Mouse (Mus musculus) gastrocnemius, adult 18-20 months (tissue): ENCODE data around the gene Cetn3. TPM values are rescaled to one million over a fixed set of nuclear protein-coding genes. Genes with fewer than 3 reads are reported as not detected.

Experiments used
- DNase-seq: peaks from one replicate; pipeline ENCODE4 v3.0.0; 2021; ENCODE audit warnings: low spot score
- total RNA-seq, 2 experiments: library from RNA; stranded (reverse); gene quantifications; 2 replicates each; pipeline ENCODE4 v1.2.3; 2021

The Cetn3 gene
- total RNA-seq, 2 experiments from 2014 or later: 21.6 to 26.3 TPM

DNA sequence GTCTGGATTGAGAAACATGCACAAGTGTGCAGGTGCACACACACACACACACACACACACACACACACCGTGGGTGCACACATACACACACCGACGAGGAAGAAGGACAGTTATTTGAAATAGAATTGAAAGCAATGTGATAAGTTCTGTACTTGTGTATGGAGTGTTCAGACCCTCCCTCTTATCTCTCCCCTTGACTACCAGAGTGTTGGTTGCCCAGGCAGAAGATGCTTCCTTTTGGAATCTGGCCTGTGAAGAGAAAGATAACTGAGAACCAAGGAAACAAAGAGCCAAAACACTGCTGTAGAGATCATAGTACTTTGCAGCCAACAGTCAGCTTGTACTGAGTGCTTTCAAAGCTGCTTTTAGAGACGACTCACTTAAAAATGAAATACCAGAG lies 20.8 kb downstream of the Cetn3 start:
- DNase-seq: no peak

DNA sequence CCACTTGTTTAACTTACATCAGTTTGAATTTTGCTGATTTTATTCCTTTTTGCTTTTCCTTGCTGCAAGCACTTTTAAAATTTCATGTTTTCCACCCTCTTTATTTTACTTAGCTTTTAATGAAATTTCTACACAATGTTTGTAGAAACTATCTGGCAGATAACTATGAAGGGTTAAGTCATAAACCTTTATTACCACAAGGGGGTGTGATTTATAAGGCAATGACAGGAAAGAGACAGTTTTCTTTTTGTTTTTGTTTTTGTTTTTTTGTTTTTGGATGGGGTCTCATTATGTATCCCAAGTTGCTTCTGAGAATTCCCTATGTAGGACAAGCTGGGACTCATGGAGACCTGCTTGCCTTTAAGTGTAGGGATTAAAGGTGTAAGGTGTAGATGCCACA lies 39.9 kb downstream of the Cetn3 start:
- no peak for DNase-seq

- DNase-seq: no peak
These were observed 41.9 kb downstream of the Cetn3 start for GRCm38 (mm10) chr13:81824576-81825330.

DNA sequence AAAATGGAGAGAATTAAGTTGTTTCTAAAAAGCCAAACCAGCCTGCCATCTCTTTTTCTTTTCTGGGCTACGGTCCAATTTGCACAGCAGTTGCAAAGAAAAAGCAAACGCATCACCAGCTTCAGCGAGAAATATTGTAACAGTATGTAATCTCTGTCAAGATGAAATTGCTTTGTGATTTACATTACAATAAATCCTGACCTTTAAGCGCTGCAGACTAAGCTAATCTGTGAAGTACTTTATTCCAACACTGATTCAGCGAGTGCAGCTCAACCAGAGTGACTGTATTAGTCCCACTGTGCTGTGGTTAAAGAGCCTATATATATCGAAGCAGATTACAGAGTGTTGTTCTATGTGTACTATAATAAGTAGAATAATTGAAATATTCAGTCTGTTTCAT lies 45.6 kb downstream of the Cetn3 start:
- no peak for DNase-seq

DNA sequence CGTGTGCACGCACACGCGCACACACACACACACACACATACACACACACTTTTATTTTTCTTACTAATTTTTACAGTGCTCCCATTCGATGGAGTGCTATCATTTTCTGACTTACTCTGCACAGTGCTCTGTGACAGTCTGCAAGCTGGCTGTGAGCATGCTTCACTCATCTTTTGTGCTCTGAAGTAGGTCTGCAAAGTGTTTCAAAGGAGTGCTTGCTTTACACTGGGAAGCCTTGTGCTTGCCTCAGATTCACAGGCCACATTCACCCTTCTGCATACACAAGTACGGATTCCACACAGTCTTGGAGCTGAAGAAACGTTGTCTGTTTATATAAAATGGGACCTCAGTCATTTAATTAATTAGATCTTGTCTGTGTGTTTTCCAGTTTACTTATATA lies 49.0 kb downstream of the Cetn3 start:
- DNase-seq: no peak

- DNase-seq: no peak
These were observed 53.7 kb downstream of the Cetn3 start for GRCm38 (mm10) chr13:81836386-81837177.

GRCm38 (mm10) chr13:81838016-81838415 lies 55.1 kb downstream of the Cetn3 start:
- DNase-seq: no peak

DNA sequence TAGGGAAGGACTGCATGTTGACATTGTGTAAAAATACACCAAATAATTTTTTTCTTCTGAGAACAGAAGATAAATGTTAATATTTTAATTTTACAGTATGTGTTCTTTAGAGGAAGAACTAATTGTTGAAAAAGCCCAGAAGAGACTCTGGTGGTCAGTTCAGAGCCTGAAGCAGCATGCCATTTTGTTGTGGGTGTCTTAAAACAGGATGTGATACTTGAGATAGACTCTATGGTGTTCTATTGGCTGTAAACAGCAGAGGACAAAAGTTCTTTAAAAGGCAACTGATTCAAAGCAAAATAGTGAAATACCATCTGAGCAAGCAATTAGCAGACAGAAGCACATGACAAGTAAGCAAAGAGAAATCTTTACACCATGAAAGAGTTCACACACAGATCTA lies 56.1 kb downstream of the Cetn3 start:
- no peak for DNase-seq

DNA sequence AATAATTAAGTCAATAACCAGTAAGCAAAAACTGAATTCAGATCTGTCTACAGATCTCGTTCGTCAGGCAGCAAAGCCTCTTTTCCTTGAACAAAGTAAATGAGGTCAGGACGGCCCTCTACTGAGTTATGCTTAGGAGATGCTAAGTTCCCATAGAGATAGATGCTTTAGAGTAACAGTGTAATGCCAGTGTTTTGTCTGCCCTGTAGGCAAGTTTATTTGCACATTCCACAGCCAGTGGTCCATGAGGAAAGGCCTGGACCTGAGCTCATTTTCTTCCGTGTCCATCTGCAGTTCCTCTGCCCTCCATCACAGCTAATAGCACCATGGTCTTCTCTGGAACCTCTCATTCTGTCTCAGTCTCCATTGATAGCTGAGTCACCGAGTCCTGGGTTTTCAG lies 57.4 kb downstream of the Cetn3 start:
- DNase-seq: no peak

- DNase-seq: no peak
These were observed 57.8 kb downstream of the Cetn3 start for GRCm38 (mm10) chr13:81840646-81841045.

- no peak for DNase-seq
These were observed 59.4 kb downstream of the Cetn3 start for GRCm38 (mm10) chr13:81842278-81842677.

Other genes starting within 250 kb of the Cetn3 start
- under 1 TPM in 1 of 2 experiments, not detected in 1; 0.14 TPM for gene Adgrv1, start 149.9 kb upstream of the Cetn3 start, total RNA-seq
- gene Lysmd3, start 125.4 kb upstream of the Cetn3 start, total RNA-seq: 1 to 10 TPM; 5.1 to 5.6 TPM
- 1 to 10 TPM; 1.5 to 1.8 TPM for gene Polr3g, start 72.1 kb upstream of the Cetn3 start, total RNA-seq
- gene Mblac2, start 71.7 kb upstream of the Cetn3 start, total RNA-seq: 1 to 10 TPM; 1.7 to 1.8 TPM